Mouse (Mus musculus) heart, embryonic 15.5 days (tissue): Measurements from ENCODE around the gene Tcf7l1. TPM values are rescaled to one million over a fixed set of nuclear protein-coding genes. Genes with fewer than 3 reads are reported as not detected.

Experiments used
- ATAC-seq: fragments of 200-750 bp; cut with Nextera tagmentation; replicated peaks from 2 replicates; pipeline ENCODE4 v1.8.0; 2017; ENCODE audit warnings: low read depth, moderate TSS enrichment; ENCODE audit not compliant: insufficient number of reproducible peaks, insufficient read depth, low FRiP score
- H3K27ac ChIP-seq: fragments of 300-500 bp; sonication (generic); 2 replicates; pipeline ENCODE4 v1.5.1; 2015; ENCODE audit warnings: mild to moderate bottlenecking, inconsistent platforms
- H3K27me3 ChIP-seq: fragments of 300-500 bp; sonication (generic); 2 replicates; pipeline ENCODE4 v1.6.1; 2015; ENCODE audit warnings: inconsistent platforms
- H3K36me3 ChIP-seq: fragments of 300-500 bp; sonication (generic); 2 replicates; pipeline ENCODE4 v1.6.1; 2015; ENCODE audit warnings: mild to moderate bottlenecking, inconsistent platforms
- H3K4me1 ChIP-seq: fragments of 300-500 bp; sonication (generic); replicated peaks from 2 replicates; pipeline ENCODE4 v1.6.1; 2015; ENCODE audit warnings: inconsistent platforms
- H3K4me2 ChIP-seq: fragments of 300-500 bp; sonication (generic); 2 replicates; pipeline ENCODE4 v1.6.1; 2015; ENCODE audit warnings: inconsistent platforms, mild to moderate bottlenecking, moderate library complexity
- H3K4me3 ChIP-seq: fragments of 300-500 bp; sonication (generic); 2 replicates; pipeline ENCODE4 v1.5.1; 2015; ENCODE audit warnings: mild to moderate bottlenecking, inconsistent platforms
- H3K9ac ChIP-seq: fragments of 300-500 bp; sonication (generic); 2 replicates; pipeline ENCODE4 v1.6.1; 2015; ENCODE audit warnings: mild to moderate bottlenecking, inconsistent platforms
- H3K9me3 ChIP-seq: fragments of 300-500 bp; sonication (generic); replicated peaks from 2 replicates; pipeline ENCODE4 v1.6.1; 2016; ENCODE audit warnings: inconsistent platforms
- WGBS: fragments of 180-500 bp; shearing (Covaris S2); methylation state at CpG from one replicate; pipeline ENCODE4 v1.1.7; 2015; ENCODE audit warnings: mixed read lengths; 5-methylcytosine and 5-hydroxymethylcytosine counted together
- polyA plus RNA-seq: library from polyadenylated mRNA; unstranded; fragments of >200 nt; fragmentation: Nextera tagmentation; extraction: Ambion mirVana; gene quantifications from 2 replicates; pipeline ENCODE4 v1.2.1, GENCODE M21; 2015

Gene Tcf7l1
- polyA plus RNA-seq, 1 experiment from 2014 or later = 12.6 TPM

GRCm38 (mm10) chr6:72584154-72584553, 204.9 kb downstream of the Tcf7l1 start:
- no peak for ATAC-seq
- Histone ChIP-seq H3K27ac (no peak overlapping the region), H3K4me2 (no peak overlapping the region), H3K9me3 (no peaks in the 10 kb centered on the region), H3K4me3 (no peak overlapping the region), H3K27me3 (no peaks in the 10 kb centered on the region), H3K4me1 (no peaks in the 10 kb centered on the region), H3K9ac (no peak overlapping the region), H3K36me3 (no peaks in the 10 kb centered on the region)
- 76% methylated on average over 11 of the region's 11 CpGs for WGBS

GRCm38 (mm10) chr6:72583211-72583839, 205.7 kb downstream of the Tcf7l1 start:
- H3K27ac ChIP-seq = no peak overlapping the region
- H3K4me3 ChIP-seq = no peak overlapping the region
- ATAC-seq = no peak
- no peaks in the 10 kb centered on the region for H3K4me1 ChIP-seq
- H3K36me3 ChIP-seq = no peaks in the 10 kb centered on the region
- 78% methylated on average over 4 of the region's 4 CpGs for WGBS
- no peak overlapping the region for H3K4me2 ChIP-seq
- no peaks in the 10 kb centered on the region for H3K27me3 ChIP-seq
- H3K9me3 ChIP-seq = no peaks in the 10 kb centered on the region
- H3K9ac ChIP-seq = no peak overlapping the region

GRCm38 (mm10) chr6:72581625-72582382, 207.2 kb downstream of the Tcf7l1 start:
- no peak overlapping the region for H3K27ac ChIP-seq
- 77% methylated on average over 11 of the region's 11 CpGs for WGBS

More at GRCm38 (mm10) chr6:72581625-72582382, 207.2 kb downstream of the Tcf7l1 start:
- H3K27me3 ChIP-seq = no peaks in the 10 kb centered on the region
- H3K36me3 ChIP-seq = 0 out of 2 replicates have a peak, but pooled peaks cover 3% of the 10 kb centered on the region
- ATAC-seq = no peak
- H3K4me1 ChIP-seq = no peaks in the 10 kb centered on the region
- no peak overlapping the region for H3K4me3 ChIP-seq
- H3K9ac ChIP-seq = no peak overlapping the region
- H3K9me3 ChIP-seq = no peaks in the 10 kb centered on the region
- no peak overlapping the region for H3K4me2 ChIP-seq

Other genes starting within 250 kb of the Tcf7l1 start
- 22.6 and 36.5 TPM in 2 replicates for gene Capg, start 244.9 kb downstream of the Tcf7l1 start, polyA plus RNA-seq
- gene Elmod3, start 190.8 kb downstream of the Tcf7l1 start, polyA plus RNA-seq = 12.3 and 13.5 TPM in 2 replicates
- 19.8 and 21.4 TPM in 2 replicates for gene Retsat, start 190.8 kb downstream of the Tcf7l1 start, polyA plus RNA-seq
- 22.7 and 24.4 TPM in 2 replicates for gene Tgoln1, start 172.3 kb downstream of the Tcf7l1 start, polyA plus RNA-seq
- gene Kcmf1, start 110.7 kb upstream of the Tcf7l1 start, polyA plus RNA-seq = 40.7 and 41.0 TPM in 2 replicates
- 1,030 and 1,510 TPM in 2 replicates for gene Tmsb10, start 169.5 kb upstream of the Tcf7l1 start, polyA plus RNA-seq